Mouse (Mus musculus) bone marrow macrophage, adult 2 months (primary cell): ENCODE results near the gene Ccdc71. TPM values are rescaled to one million over a fixed set of nuclear protein-coding genes. Genes with fewer than 3 reads are reported as not detected.

Source experiments
- H3K27ac ChIP-seq: 2 replicates; pipeline ENCODE4 v1.5.1; 2012; ENCODE audit warnings: low read depth, low read length; ENCODE audit not compliant: insufficient read depth
- H3K4me1 ChIP-seq: 2 replicates; pipeline ENCODE4 v1.6.1; 2012; ENCODE audit warnings: low read length; ENCODE audit not compliant: control insufficient read depth, insufficient read depth
- H3K4me3 ChIP-seq: 2 replicates; pipeline ENCODE4 v1.5.1; 2012; ENCODE audit warnings: mild to moderate bottlenecking, low read length, moderate library complexity; ENCODE audit not compliant: insufficient read depth
- CTCF ChIP-seq: IDR thresholded peaks from 2 replicates; pipeline ENCODE4 v1.5.1; 2012; ENCODE audit warnings: low read depth, mild to moderate bottlenecking, low read length, moderate library complexity
- POLR2A ChIP-seq: IDR thresholded peaks from 2 replicates; pipeline ENCODE4 v1.6.1; 2012; ENCODE audit warnings: mild to moderate bottlenecking, low read depth, low read length, borderline replicate concordance
- polyA plus RNA-seq: library from polyadenylated mRNA; stranded (reverse); fragments of >200 nt; gene quantifications from 2 replicates; pipeline ENCODE4 v1.2.4, GENCODE M21; 2012; ENCODE audit not compliant: missing spikeins, insufficient read depth, insufficient read length

The Ccdc71 gene
- polyA plus RNA-seq, 1 experiment, result 17.3 TPM

DNA sequence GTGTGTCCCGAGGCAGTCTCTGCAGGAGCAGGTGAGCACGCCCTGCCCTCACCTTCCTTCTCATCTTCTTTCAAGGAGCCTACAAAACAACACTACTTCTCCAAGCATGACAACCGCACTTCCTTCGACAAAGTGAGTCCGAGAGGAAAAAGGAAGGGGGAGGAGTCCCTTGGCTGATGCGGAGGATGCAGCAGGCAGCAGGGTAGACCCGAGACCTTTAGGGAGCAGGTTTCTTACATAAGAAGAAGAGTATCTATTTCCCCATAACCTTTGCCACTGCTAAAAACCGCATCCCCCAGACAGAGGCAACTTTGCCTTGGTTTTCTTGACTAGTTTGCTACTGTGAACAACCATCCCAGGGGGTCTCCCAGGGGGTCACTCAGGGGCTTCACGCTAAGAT lies 15.2 kb upstream of the Ccdc71 start:
- TF ChIP-seq CTCF (no peak), POLR2A (no peak)
- no peak overlapping the region for H3K4me3 ChIP-seq
- H3K27ac ChIP-seq, result no peak overlapping the region
- peaks cover 10% of the 10 kb centered on the region for H3K4me1 ChIP-seq

DNA sequence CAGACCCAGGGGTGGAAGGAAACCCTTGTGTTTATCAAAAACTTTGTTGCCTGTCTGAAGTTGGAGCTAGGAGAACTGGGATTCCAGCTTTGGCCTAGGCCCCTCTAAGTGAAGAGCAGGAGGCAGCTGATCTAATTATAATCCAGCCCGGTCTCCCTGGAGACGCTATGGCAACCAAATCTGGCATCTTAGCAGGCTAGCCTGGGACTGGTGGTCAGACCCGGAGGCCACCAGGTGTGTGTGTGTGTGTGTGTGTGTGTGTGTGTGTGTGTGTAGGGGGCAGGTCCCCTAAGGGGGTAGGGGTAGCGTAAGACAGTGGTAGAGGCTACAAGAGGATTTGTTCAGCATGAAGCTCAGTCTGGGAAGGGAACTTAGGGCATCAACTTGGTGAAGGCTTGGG lies 10.5 kb upstream of the Ccdc71 start:
- H3K4me1 ChIP-seq, result peaks cover 6% of the 10 kb centered on the region; the same call in 1 of the 2 replicates
- no peak overlapping the region for H3K27ac ChIP-seq
- TF ChIP-seq POLR2A (no peak), CTCF (no peak)
- no peak overlapping the region for H3K4me3 ChIP-seq

DNA sequence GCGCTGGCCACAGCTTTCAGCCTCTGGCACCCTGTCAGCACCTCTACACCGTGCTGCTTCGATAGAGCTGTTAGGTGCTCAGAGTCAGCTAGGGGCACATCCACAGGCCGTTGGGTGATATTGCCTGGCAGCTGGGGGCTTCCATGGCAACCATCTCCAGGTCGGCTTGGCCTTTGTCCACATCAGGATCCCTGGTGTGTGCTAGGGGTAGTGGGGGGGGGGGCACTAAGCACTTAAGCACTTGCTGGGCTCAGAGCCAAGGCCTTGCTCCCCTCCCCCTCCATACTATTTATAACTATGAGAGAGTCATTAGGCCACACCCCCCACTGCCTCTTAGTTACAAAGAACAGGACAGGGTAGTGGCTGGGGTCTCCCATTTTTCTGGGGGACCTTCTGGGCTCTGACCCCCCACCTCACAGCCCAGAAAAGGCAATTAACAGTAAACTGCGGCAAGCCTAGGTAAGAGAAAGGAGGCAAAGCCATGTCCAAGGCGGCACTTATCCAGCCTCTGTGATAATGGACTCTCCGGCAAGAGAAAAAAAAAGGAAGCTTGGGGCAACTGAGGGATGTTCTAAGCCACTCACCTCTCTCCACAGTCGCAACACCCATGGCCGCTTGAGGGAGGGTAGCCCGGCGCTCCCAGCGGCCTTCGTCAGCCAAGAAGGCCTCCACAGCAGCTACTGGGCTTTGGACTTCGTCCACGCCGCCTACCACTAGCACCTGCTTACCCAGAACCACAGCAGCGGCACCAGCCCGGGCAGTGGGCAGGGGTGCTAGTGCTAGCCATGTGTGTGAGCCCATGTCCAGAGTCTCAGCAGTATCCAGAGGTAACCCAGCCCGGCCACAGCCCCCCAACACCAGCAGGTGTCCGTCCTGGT lies 9.8 kb upstream of the Ccdc71 start:
- Histone ChIP-seq H3K4me3 (no peak overlapping the region), H3K27ac (no peak overlapping the region)
- no peak for TF ChIP-seq POLR2A

DNA sequence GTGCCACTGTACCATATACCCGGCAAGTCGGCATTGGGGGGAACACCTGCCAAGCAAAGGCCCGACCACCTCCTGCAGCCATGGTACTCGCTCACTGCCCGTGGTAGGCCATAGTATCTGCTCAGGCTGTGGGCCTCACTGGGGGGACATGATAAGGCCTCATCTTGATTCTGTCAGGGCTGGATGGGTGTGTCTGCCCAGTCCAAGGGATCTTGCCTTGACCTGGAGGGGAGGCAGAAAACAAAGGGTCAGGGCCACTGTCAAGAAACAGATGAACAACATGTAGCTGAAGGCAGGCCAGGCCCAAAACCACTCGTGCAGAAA lies 9.2 kb upstream of the Ccdc71 start:
- H3K4me1 ChIP-seq, result peaks cover 6% of the 10 kb centered on the region; the same call in 1 of the 2 replicates
- TF ChIP-seq CTCF (no peak), POLR2A (no peak)
- H3K27ac ChIP-seq, result no peak overlapping the region
- no peak overlapping the region for H3K4me3 ChIP-seq

More for the DNA sequence above, 9.8 kb upstream of the Ccdc71 start:
- peaks cover 6% of the 10 kb centered on the region; the same call in 1 of the 2 replicates for H3K4me1 ChIP-seq

DNA sequence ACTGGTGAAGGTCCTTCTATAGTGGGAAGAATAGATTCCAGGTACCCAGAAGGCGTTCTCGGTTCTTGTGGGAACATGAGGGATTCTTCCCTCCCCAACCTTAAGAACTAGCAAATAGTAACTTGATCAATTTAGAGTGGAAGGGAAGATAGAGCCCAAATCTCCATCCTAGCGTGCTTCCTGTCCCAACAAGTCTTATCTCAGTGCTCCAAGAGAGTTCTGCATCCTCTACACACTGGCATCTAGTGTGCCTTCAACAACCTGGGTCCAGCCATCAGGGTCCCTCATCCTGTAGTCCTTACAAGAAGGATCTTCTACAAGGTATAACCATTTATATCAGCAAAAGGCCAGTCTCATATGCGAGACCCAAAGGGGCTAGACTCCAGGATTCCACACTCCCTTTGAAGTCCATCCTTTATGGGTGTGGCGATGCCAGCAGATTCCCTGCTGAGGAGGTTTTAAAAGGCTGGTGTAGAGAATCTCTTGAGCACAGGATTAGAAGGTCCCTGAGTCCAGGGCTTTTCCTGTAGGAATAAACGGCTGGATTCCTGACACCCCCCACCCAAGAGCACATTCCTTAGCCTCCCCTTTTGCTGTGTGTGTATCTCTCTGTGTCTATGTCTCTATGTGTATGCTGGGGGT lies 8.7 kb upstream of the Ccdc71 start:
- Histone ChIP-seq H3K4me3 (no peak overlapping the region), H3K27ac (no peak overlapping the region), H3K4me1 (peaks cover 6% of the 10 kb centered on the region; the same call in 1 of the 2 replicates)
- TF ChIP-seq POLR2A, result no peak
- no peak for TF ChIP-seq CTCF

DNA sequence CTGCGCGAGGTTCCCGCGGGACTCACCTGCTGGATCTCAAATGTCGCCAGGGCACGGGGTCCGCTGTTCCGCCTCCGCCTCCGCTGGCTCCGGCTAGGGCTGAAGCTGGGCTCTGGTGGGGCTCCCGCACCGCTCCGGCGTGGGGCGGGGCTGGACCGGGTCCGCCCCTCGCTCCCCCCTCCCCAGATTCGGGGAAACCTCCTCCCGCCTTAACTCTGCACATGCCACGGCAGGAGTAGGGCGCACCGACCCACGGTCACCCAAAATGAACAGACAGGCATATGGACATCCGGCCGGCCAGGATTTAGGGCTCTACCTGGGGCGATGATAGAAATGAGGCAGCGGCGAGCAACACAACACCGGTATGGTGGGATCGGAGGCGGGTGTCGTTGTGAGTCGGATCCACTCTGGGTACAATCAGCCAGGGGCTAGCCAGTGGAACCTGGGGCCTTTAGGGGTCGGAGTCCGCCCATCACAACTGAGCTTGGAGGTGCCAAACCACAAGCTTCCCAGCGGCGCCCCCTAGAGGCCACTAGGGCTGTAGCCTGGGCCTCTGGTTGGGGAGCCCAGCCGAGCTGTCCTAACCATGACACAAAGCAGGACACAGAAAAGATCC lies 7.9 kb upstream of the Ccdc71 start:
- TF ChIP-seq POLR2A (no peak), CTCF (peak; percentile 87)
- no peak overlapping the region for H3K27ac ChIP-seq
- H3K4me3 ChIP-seq, result peak overlapping the region; percentile 57
- H3K4me1 ChIP-seq, result peaks cover 6% of the 10 kb centered on the region; the same call in 1 of the 2 replicates

DNA sequence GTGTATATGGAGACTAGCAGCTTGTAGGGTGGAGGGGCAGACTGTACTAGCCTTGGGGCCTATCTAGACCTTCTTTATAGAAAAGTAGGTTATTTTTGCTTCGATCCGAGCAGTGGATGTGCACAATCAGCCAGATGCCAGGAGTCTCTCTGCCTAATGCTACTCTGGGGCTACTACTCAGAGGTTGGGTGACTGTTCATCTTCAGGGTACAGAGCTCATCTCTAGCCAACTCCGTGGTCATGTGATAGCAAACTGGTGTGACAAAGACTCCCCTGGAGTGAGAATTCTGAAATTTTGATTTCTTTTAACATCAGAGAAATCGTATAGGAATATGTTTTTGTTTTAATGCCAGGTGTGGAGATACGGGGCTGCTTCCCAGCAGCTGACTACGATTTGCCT lies 7.4 kb upstream of the Ccdc71 start:
- TF ChIP-seq POLR2A (no peak), CTCF (no peak)
- H3K4me1 ChIP-seq, result peaks cover 6% of the 10 kb centered on the region; the same call in 1 of the 2 replicates

DNA sequence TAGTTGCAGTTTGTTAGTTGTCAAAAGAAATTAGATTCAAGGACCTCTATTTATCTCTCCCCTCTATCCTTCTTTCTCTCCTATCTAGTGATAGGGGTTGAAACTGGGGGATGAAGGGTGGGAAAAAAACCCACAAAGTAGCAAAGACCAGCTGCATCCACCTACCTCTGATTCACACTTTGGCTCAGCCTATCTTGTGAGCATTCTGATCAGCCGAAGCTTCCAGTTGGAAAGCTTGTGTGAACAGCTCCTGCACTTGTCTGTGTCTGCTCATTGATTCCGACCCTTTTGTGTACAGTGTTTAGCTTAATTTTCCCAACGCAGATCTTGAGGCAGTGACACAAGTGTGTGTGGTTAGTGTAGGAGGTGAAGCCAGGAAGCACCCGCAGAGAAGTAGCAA lies 6.9 kb upstream of the Ccdc71 start:
- TF ChIP-seq POLR2A (no peak), CTCF (no peak)
- Histone ChIP-seq H3K4me3 (no peak overlapping the region), H3K27ac (no peak overlapping the region), H3K4me1 (peaks cover 6% of the 10 kb centered on the region; the same call in 1 of the 2 replicates)

More for the DNA sequence above, 7.4 kb upstream of the Ccdc71 start:
- Histone ChIP-seq H3K27ac (no peak overlapping the region), H3K4me3 (no peak overlapping the region)

DNA sequence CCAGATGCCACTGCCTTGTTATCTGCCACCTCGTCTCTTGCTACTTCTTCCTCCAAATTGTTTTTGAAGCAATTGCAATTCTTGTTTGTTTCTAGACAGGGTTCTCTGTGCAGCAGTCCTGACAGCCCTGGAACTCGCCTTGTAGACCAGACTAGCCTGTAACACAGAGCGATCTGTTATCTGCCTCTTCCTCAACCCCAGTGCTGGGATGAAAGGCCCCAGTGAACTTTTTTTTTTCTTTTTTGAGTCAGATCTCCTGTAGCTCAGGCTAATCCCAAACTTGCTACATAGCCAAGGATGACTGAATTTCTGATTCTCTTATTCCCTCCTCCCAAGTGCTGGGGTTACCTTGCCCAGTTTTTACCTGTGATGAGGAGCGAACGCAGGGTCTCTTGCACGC lies 5.9 kb upstream of the Ccdc71 start:
- Histone ChIP-seq H3K4me3 (no peak overlapping the region), H3K27ac (no peak overlapping the region), H3K4me1 (peaks cover 8% of the 10 kb centered on the region)
- no peak for TF ChIP-seq POLR2A
- TF ChIP-seq CTCF, result no peak

DNA sequence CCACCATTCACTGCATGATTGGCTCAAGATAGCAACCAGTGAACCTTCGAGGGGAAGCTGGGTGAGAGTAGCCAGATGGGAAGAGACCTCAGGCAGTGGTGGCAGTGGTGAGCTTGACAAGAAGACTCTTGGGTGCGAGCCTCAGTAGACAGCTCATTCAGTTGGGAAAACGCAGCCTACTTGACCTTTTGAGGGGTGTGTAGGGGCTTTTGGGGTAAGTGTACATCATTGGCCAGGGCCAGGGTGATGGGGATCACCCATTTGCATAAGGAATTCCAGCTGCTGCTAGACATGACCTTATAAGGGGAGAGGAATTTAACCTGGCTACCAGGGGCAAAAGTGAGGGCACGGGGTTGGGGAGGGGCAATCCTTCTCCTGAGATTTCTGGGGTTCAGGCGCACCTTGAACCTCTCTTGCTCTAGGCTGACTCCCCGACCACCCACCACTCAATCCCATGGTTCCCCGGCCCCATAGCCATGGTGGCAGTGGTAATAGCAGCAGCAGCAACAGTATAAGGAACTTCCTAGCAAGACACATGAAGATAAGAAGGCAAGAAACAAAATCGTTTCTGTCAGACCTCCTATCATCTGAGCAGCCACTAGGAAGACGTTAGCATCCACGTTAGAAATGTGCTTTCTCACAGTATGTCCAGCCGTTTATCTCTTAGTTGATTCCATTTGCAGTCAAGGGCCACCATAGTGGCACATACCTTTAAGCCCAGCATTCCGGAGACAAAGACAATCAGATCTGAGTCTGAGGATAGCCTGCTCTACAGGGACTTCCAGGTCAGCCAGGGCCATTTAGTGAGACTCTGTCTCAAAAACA lies 4.4 kb upstream of the Ccdc71 start:
- Histone ChIP-seq H3K4me3 (no peak overlapping the region), H3K4me1 (peaks cover 12% of the 10 kb centered on the region), H3K27ac (no peak overlapping the region)
- no peak for TF ChIP-seq CTCF
- no peak for TF ChIP-seq POLR2A
